Mouse (Mus musculus) forelimb bud, embryonic 11.5 days (tissue): Measurements from ENCODE around the gene Cox11.

Source experiments
- DNase-seq: peaks from one replicate; pipeline ENCODE4 v3.0.0-alpha.2; 2012; ENCODE audit warnings: low read depth, low spot score

The Cox11 gene

GRCm38 (mm10) chr11:90637440-90638311 is at the start of gene Cox11, which contains the start of gene Stxbp4:
Gene Cox11, plus strand, starts transcription at chr11:90638173.
Gene Stxbp4, minus strand, starts transcription at chr11:90638084.
- DNase-seq: peak; percentile 98

- no peak for DNase-seq
Observed at GRCm38 (mm10) chr11:90590996-90591395, 47.0 kb upstream of the Cox11 start.

- no peak for DNase-seq
Observed at GRCm38 (mm10) chr11:90595826-90596225, 42.1 kb upstream of the Cox11 start.

GRCm38 (mm10) chr11:90603066-90603465 is 34.9 kb upstream of the Cox11 start:
- no peak for DNase-seq

- DNase-seq: peak; percentile 25
Observed at GRCm38 (mm10) chr11:90612118-90612517, 25.9 kb upstream of the Cox11 start.

- DNase-seq: no peak
Observed at GRCm38 (mm10) chr11:90614743-90615142, 23.2 kb upstream of the Cox11 start.

- peak; percentile 17 for DNase-seq
Observed at GRCm38 (mm10) chr11:90616431-90616830, 21.5 kb upstream of the Cox11 start.

- no peak for DNase-seq
Observed at GRCm38 (mm10) chr11:90622044-90622443, 15.9 kb upstream of the Cox11 start.

GRCm38 (mm10) chr11:90622500-90622899 is 15.5 kb upstream of the Cox11 start:
- DNase-seq: no peak

- peak; percentile 39 for DNase-seq
Observed at GRCm38 (mm10) chr11:90623477-90623876, 14.5 kb upstream of the Cox11 start.

GRCm38 (mm10) chr11:90625174-90625573 is 12.8 kb upstream of the Cox11 start:
- DNase-seq: no peak

GRCm38 (mm10) chr11:90627751-90628150 is 10.2 kb upstream of the Cox11 start:
- DNase-seq: no peak

- no peak for DNase-seq
Observed at GRCm38 (mm10) chr11:90632480-90632879, 5.5 kb upstream of the Cox11 start.

GRCm38 (mm10) chr11:90634661-90635060 is 3.3 kb upstream of the Cox11 start:
- DNase-seq: no peak

- DNase-seq: peak; percentile 26
Observed at GRCm38 (mm10) chr11:90638312-90638830, 398 bp downstream of the Cox11 start.

GRCm38 (mm10) chr11:90649777-90650176 is 11.8 kb downstream of the Cox11 start:
- DNase-seq: no peak

GRCm38 (mm10) chr11:90650231-90650885 is 12.4 kb downstream of the Cox11 start:
- DNase-seq: no peak

- DNase-seq: no peak
Observed at GRCm38 (mm10) chr11:90652603-90653002, 14.6 kb downstream of the Cox11 start.

GRCm38 (mm10) chr11:90657527-90657926 is 19.6 kb downstream of the Cox11 start:
- DNase-seq: no peak

GRCm38 (mm10) chr11:90660662-90661061 is 22.7 kb downstream of the Cox11 start:
- DNase-seq: no peak

GRCm38 (mm10) chr11:90663052-90663451 is 25.1 kb downstream of the Cox11 start:
- no peak for DNase-seq

GRCm38 (mm10) chr11:90663618-90664297 is 25.8 kb downstream of the Cox11 start:
- no peak for DNase-seq
